Mouse (Mus musculus): ENCODE measurements around the gene Arhgap24.

GRCm38 (mm10) chr5:102494827-102495226 lies 13.6 kb downstream of the Arhgap24 start:
- TF ChIP-seq CTCF (IDR thresholded peaks at IDR 0.05; ENCODE audit: borderline replicate concordance, extremely low read depth, insufficient read depth, insufficient read length) (no peak), POLR2A (IDR thresholded peaks at IDR 0.05; ENCODE audit: borderline replicate concordance, extremely low read depth, insufficient read depth, insufficient read length, poor library complexity, severe bottlenecking) (no peak)
